Mouse (Mus musculus): Measurements from ENCODE around the gene Pigk. TPM values are rescaled to one million over a fixed set of nuclear protein-coding genes. Genes with fewer than 3 reads are reported as not detected.

The Pigk gene
- polyA plus RNA-seq, 1 experiment from 2014 or later, result 47.2 TPM

Other genes with a start within 250 kb of the Pigk start
- gene Ak5, start 45.7 kb upstream of the Pigk start, polyA plus RNA-seq (2015; fragmentation: Nextera tagmentation; extraction: Ambion mirVana), result 22.7 and 24.4 TPM in 2 replicates

All from neural tube, embryonic 15.5 days (tissue).